Mouse (Mus musculus) spleen, postnatal 0 days (tissue): ENCODE measurements around the gene Pbdc1. TPM values are rescaled to one million over a fixed set of nuclear protein-coding genes. Genes with fewer than 3 reads are reported as not detected.

ENCODE experiments used
- polyA plus RNA-seq: library from polyadenylated mRNA; unstranded; fragments of >200 nt; fragmentation: Nextera tagmentation; extraction: Ambion mirVana; gene quantifications from 2 replicates; pipeline ENCODE4 v1.2.1, GENCODE M21; 2015

Pbdc1 gene
- 50.9 and 52.9 TPM in 2 replicates for polyA plus RNA-seq

GRCm38 (mm10) chrX:105079615-105080092, at the start of gene Pbdc1:
Pbdc1 (plus strand) TSS chrX:105079756.

GRCm38 (mm10) chrX:105120275-105121226, 41.0 kb downstream of the Pbdc1 start, which contains the start of gene Magee1:
Magee1 (plus strand) TSS chrX:105120378.

Other genes with a start within 250 kb of the Pbdc1 start
- gene Magee2, start 222.5 kb upstream of the Pbdc1 start, polyA plus RNA-seq: 0.35 TPM in 2 replicates
- 3.5 and 4.5 TPM in 2 replicates for gene Magee1, start 40.6 kb downstream of the Pbdc1 start, polyA plus RNA-seq